Mouse (Mus musculus) MEL (cell line): ENCODE results near the gene Tas2r130. TPM values are rescaled to one million over a fixed set of nuclear protein-coding genes. Genes with fewer than 3 reads are reported as not detected.

Experiments
- DNase-seq: peaks from one replicate; pipeline ENCODE4 v3.0.0; 2011; ENCODE audit warnings: low read depth, low spot score
- H3K27ac ChIP-seq: 2 replicates; pipeline ENCODE4 v1.5.1; 2012; ENCODE audit warnings: low read depth, mild to moderate bottlenecking, control low read depth, low read length, moderate library complexity; ENCODE audit not compliant: control insufficient read depth
- H3K27me3 ChIP-seq, 2 experiments: fragments of 150-350 bp in 1 of 2; sonication (generic) in 1 of 2; 2 replicates each; pipeline ENCODE4 v1.6.1; 2012; ENCODE audit warnings: low read length in 2 of 2, mild to moderate bottlenecking in 2 of 2, improper control_type of control experiment in 1 of 2, moderate library complexity in 1 of 2; ENCODE audit not compliant: insufficient read depth in 2 of 2, control insufficient read depth in 1 of 2
- H3K36me3 ChIP-seq, 2 experiments: 2 replicates each; pipeline ENCODE4 v1.6.1; 2012 to 2014; ENCODE audit warnings: low read length in 2 of 2, improper control_type of control experiment in 1 of 2, inconsistent platforms in 1 of 2, mild to moderate bottlenecking in 1 of 2; ENCODE audit not compliant: insufficient read depth in 2 of 2, control insufficient read depth in 1 of 2
- H3K4me1 ChIP-seq, 2 experiments: fragments of 150-350 bp in 1 of 2; sonication (generic) in 1 of 2; 2 replicates each; pipeline ENCODE4 v1.6.1; 2012; ENCODE audit warnings: low read length in 2 of 2, improper control_type of control experiment in 1 of 2, mild to moderate bottlenecking in 1 of 2; ENCODE audit not compliant: insufficient read depth in 2 of 2, control insufficient read depth in 1 of 2
- H3K4me3 ChIP-seq, 2 experiments: fragments of 150-350 bp in 1 of 2; sonication (generic) in 1 of 2; 2 replicates each; pipeline ENCODE4 v1.5.1; 2012; ENCODE audit warnings: low read depth in 2 of 2, low read length in 2 of 2, mild to moderate bottlenecking in 2 of 2, moderate library complexity in 2 of 2, control low read depth in 1 of 2, improper control_type of control experiment in 1 of 2; ENCODE audit not compliant: control insufficient read depth in 1 of 2, insufficient read depth in 1 of 2
- H3K79me2 ChIP-seq: 2 replicates; pipeline ENCODE4 v1.6.1; 2012; ENCODE audit warnings: mild to moderate bottlenecking, low read length, moderate library complexity; ENCODE audit not compliant: control insufficient read depth, poor library complexity, insufficient read depth
- H3K9ac ChIP-seq: 2 replicates; pipeline ENCODE4 v1.6.1; 2012; ENCODE audit warnings: low read depth, mild to moderate bottlenecking, control low read depth, low read length, moderate library complexity; ENCODE audit not compliant: control insufficient read depth, poor library complexity, severe bottlenecking
- H3K9me3 ChIP-seq: fragments of 150-350 bp; sonication (generic); replicated peaks from 2 replicates; pipeline ENCODE4 v1.6.1; 2012; ENCODE audit warnings: mild to moderate bottlenecking, low read length, improper control_type of control experiment, moderate library complexity; ENCODE audit not compliant: insufficient read depth
- TAL1 ChIP-seq: IDR thresholded peaks from 2 replicates; pipeline ENCODE4 v1.6.1; 2012; ENCODE audit warnings: mild to moderate bottlenecking, inconsistent platforms, low read length, moderate library complexity, mixed read lengths
- ZC3H11A ChIP-seq: IDR thresholded peaks from 2 replicates; pipeline ENCODE4 v1.6.1; 2012; ENCODE audit warnings: low read depth, mild to moderate bottlenecking, inconsistent platforms, low read length, improper control_type of control experiment
- polyA plus RNA-seq, 2 experiments: library from polyadenylated mRNA; stranded (reverse) in 1 of 2; unstranded in 1 of 2; fragments of >175 nt in 1 of 2; fragments of >200 nt in 1 of 2; gene quantifications; 2 replicates each; pipeline versions ENCODE4 v1.2.1 to v1.2.4; 2012; ENCODE audit warnings: low replicate concordance in 2 of 2, low read depth in 1 of 2; ENCODE audit not compliant: insufficient read length in 2 of 2, insufficient read depth in 1 of 2, missing spikeins in 1 of 2
- total RNA-seq: library from RNA; depleted of rRNA; stranded (reverse); fragments of 300-350 nt; gene quantifications from 2 replicates; pipeline ENCODE4 v1.2.3, GENCODE M21; 2012; rRNA removed

Tas2r130 gene
- total and polyA plus RNA-seq, 3 experiments: not detected

DNA sequence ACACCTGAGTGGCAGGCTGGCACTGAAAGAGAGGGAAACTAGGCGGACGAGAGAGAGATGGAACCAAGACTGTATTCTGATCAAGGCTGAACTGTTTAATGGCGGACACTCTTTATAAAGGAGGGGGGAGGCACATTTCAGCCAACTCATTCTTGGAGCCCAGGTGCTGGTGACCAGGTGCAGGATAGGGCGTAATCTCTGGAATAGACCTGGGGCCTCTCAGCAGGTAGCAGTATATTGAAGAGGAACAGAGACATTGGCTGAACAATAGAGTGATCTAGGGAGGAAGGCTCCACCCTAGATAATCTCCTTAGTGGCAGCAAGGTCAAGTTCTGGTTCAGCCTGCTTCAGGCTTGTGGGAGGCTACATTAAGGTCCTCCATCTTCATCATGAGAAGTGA is 25.9 kb downstream of the Tas2r130 start:
- Histone ChIP-seq H3K9me3 (no peaks in the 10 kb centered on the region), H3K4me3 (no peak overlapping the region), H3K27me3 (no peaks in the 10 kb centered on the region), H3K4me1 (no peaks in the 10 kb centered on the region), H3K9ac (no peak overlapping the region), H3K79me2 (no peaks in the 10 kb centered on the region), H3K27ac (no peak overlapping the region), H3K36me3 (no peaks in the 10 kb centered on the region)
- DNase-seq: no peak
- TF ChIP-seq ZC3H11A (no peak), TAL1 (no peak)

Other genes starting within 250 kb of the Tas2r130 start
- gene Ybx3, start 242.4 kb downstream of the Tas2r130 start, total RNA-seq: 575 and 609 TPM in 2 replicates
- 1,000 to 10,000 TPM in 1 of 2 experiments, 100 to 1,000 TPM in 1; 105 to 1,042 TPM for gene Ybx3, start 242.4 kb downstream of the Tas2r130 start, polyA plus RNA-seq
- gene 5430401F13Rik, start 144.5 kb downstream of the Tas2r130 start, total RNA-seq: not detected in 2 replicates
- gene 5430401F13Rik, start 144.5 kb downstream of the Tas2r130 start, polyA plus RNA-seq: not detected
- not detected in 2 replicates for gene Gm6619, start 144.5 kb downstream of the Tas2r130 start, total RNA-seq
- not detected for gene Gm6619, start 144.5 kb downstream of the Tas2r130 start, polyA plus RNA-seq
- gene Tas2r107, start 29.2 kb upstream of the Tas2r130 start, total RNA-seq: not detected in 2 replicates
- gene Tas2r107, start 29.2 kb upstream of the Tas2r130 start, polyA plus RNA-seq: not detected
- gene Tas2r106, start 48.0 kb upstream of the Tas2r130 start, total RNA-seq: not detected in 2 replicates
- gene Tas2r106, start 48.0 kb upstream of the Tas2r130 start, polyA plus RNA-seq: not detected
- gene Tas2r104, start 54.8 kb upstream of the Tas2r130 start, total RNA-seq: not detected in 2 replicates
- gene Tas2r104, start 54.8 kb upstream of the Tas2r130 start, polyA plus RNA-seq: not detected
- not detected in 2 replicates for gene Tas2r105, start 56.6 kb upstream of the Tas2r130 start, total RNA-seq
- gene Tas2r105, start 56.6 kb upstream of the Tas2r130 start, polyA plus RNA-seq: not detected
- gene Tas2r114, start 59.2 kb upstream of the Tas2r130 start, total RNA-seq: not detected in 2 replicates
- gene Tas2r114, start 59.2 kb upstream of the Tas2r130 start, polyA plus RNA-seq: not detected